Mouse (Mus musculus) erythroblast, embryonic 14.5 days (primary cell): ENCODE results near the gene Cd72.

Experiments
- GATA1 ChIP-seq: IDR thresholded peaks from 2 replicates; pipeline ENCODE4 v1.6.1; 2012; ENCODE audit warnings: low read length, inconsistent platforms, mixed read lengths
- TAL1 ChIP-seq: IDR thresholded peaks from 3 replicates; pipeline ENCODE4 v1.6.1; 2012; ENCODE audit warnings: low read length, inconsistent platforms, mixed read lengths

DNA sequence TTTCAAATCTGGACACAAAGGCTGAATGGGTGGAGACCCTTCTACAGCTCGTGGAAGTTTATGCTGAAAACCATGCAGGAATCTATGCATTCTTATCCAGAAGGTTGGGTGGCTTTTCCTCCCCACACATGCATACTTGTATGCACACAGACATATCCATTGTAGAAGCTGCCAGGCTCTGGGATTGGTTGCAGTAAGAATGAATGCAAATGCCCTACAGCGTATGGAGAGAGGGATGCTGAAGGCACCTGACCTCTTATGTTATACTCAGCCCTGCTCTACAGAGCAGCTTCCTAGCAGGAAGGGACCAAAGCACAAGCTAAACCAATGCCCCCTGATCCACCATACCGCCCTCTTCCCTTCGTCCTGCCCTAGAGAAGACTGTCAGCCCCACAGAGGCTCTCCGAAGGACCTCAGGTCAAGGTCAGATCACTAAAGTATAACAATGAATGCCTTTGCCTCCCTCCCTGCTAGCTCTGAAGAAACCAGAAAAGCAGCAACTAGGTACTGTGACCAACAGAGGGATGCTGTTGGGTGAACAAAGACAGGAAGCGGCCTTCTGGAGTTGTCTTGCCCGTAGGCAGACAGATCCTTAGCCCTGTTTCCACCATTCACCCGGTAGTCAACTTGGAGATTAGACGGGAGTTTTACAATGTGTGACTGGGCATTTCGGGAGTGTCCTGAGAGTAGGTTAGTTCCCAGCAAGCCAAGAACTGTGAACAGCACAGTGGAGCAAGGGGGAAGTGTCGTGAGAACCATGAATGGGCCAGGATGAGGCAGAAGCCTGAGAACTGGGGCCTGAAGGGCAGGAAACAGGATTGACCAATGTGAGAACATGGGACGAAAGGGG lies 47.1 kb downstream of the Cd72 start:
- no peak for TF ChIP-seq GATA1
- no peak for TF ChIP-seq TAL1
